ENCODE assay signal across 13 mouse cellular contexts in genomic region chr12:67862615-67863014, GRCm38 (mm10).
DNase-seq lines count a peak whose midpoint lies in the region.
"Had no signal": no experiment of that assay in that cellular context is flagged by ENCODE, and none has a peak within 500 bp of the region (broad histone marks: within the 10 kb centered on the region; RNA-seq: fewer than 3 reads in every experiment).

No protein-coding gene starts in this region.

- peak; percentile 12 to 20 for DNase-seq in frontal cortex, adult 2 months (ENCODE audit: extremely low spot score in 1 of 2, low spot score in 1 of 2)
- no peak for DNase-seq in frontal cortex, postnatal 14 days (ENCODE audit: low spot score in 2 of 2)
- DNase-seq in urinary bladder, postnatal 36 days (ENCODE audit: low spot score in 2 of 2) = peak; percentile 3 to 10
- no peak for DNase-seq in urinary bladder, adult 2 months (ENCODE audit: low spot score)
- peak; percentile 78 for DNase-seq in layer of hippocampus, adult 9-11 months
- no peak for DNase-seq in spleen, adult 18-20 months
- no peak for DNase-seq in cerebellum, adult 9-10 months
- DNase-seq in gastrocnemius, postnatal 36 days = no peak
- DNase-seq: cerebellum, adult 9-11 months; heart, adult 2 months; heart, postnatal 14 days; lung, postnatal 36 days; thymus, adult 18-20 months had no signal

- intact Hi-C loops in gastrocnemius, postnatal 36 days (cut with DNase I) = no loop called here

Comparison
In these comparisons a context has a peak if more than half of its experiments do, and no peak if none do; other contexts are left out.
1. DNase-seq: peak in frontal cortex, adult 2 months (2 of 2), urinary bladder, postnatal 36 days (2 of 2) and layer of hippocampus, adult 9-11 months (single experiment); none in frontal cortex, postnatal 14 days (0 of 2), urinary bladder, adult 2 months (single experiment), spleen, adult 18-20 months (0 of 2), cerebellum, adult 9-10 months (single experiment) and gastrocnemius, postnatal 36 days (0 of 2).